Mouse (Mus musculus) lung, embryonic 15.5 days (tissue): ENCODE measurements around the gene Sema5b. TPM values are rescaled to one million over a fixed set of nuclear protein-coding genes. Genes with fewer than 3 reads are reported as not detected.

ENCODE experiments used
- ATAC-seq: fragments of 200-750 bp; cut with Nextera tagmentation; 2 replicates; pipeline ENCODE4 v1.8.0; 2017; ENCODE audit warnings: moderate number of reproducible peaks, borderline replicate concordance; ENCODE audit not compliant: low FRiP score, low TSS enrichment; ENCODE audit errors: extremely low read depth
- H3K27ac ChIP-seq: fragments of 300-500 bp; sonication (generic); 2 replicates; pipeline ENCODE4 v1.5.1; 2015; ENCODE audit warnings: moderate library complexity, mild to moderate bottlenecking, inconsistent platforms
- H3K27me3 ChIP-seq: fragments of 300-500 bp; sonication (generic); 2 replicates; pipeline ENCODE4 v1.6.1; 2015; ENCODE audit warnings: inconsistent platforms
- H3K36me3 ChIP-seq: fragments of 300-500 bp; sonication (generic); 2 replicates; pipeline ENCODE4 v1.6.1; 2015; ENCODE audit warnings: inconsistent platforms
- H3K4me1 ChIP-seq: fragments of 300-500 bp; sonication (generic); 2 replicates; pipeline ENCODE4 v1.6.1; 2015; ENCODE audit warnings: inconsistent platforms
- H3K4me2 ChIP-seq: fragments of 300-500 bp; sonication (generic); 2 replicates; pipeline ENCODE4 v1.6.1; 2015; ENCODE audit warnings: inconsistent platforms, mild to moderate bottlenecking, moderate library complexity
- H3K4me3 ChIP-seq: fragments of 300-500 bp; sonication (generic); 2 replicates; pipeline ENCODE4 v1.5.1; 2015; ENCODE audit warnings: mild to moderate bottlenecking, inconsistent platforms
- H3K9ac ChIP-seq: fragments of 300-500 bp; sonication (generic); 2 replicates; pipeline ENCODE4 v1.6.1; 2015; ENCODE audit warnings: inconsistent platforms
- H3K9me3 ChIP-seq: fragments of 300-500 bp; sonication (generic); 2 replicates; pipeline ENCODE4 v1.6.1; 2016; ENCODE audit warnings: inconsistent platforms
- WGBS: fragments of 180-500 bp; shearing (Covaris S2); methylation state at CpG from one replicate; pipeline ENCODE4 v1.1.7; 2015; 5-methylcytosine and 5-hydroxymethylcytosine counted together
- polyA plus RNA-seq: library from polyadenylated mRNA; unstranded; fragments of >200 nt; fragmentation: Nextera tagmentation; extraction: Ambion mirVana; gene quantifications from 2 replicates; pipeline ENCODE4 v1.2.1, GENCODE M21; 2015

Sema5b gene
- polyA plus RNA-seq = 3.2 and 4.5 TPM in 2 replicates

GRCm38 (mm10) chr16:35541117-35541641 is at the start of gene Sema5b:
Sema5b (plus strand) TSS chr16:35541145.
- no peak within 1 kb of the TSS for H3K27ac ChIP-seq
- WGBS = 0% methylated on average over 51 of the region's 54 CpGs
- H3K9me3 ChIP-seq = no peaks in the 10 kb centered on the region
- peak within 1 kb of the TSS; percentile 51 for H3K4me3 ChIP-seq
- H3K36me3 ChIP-seq = no peaks in the 10 kb centered on the region
- ATAC-seq = peak; percentile 69
- H3K9ac ChIP-seq = peak within 1 kb of the TSS; percentile 39
- H3K27me3 ChIP-seq = peaks cover 84% of the 10 kb centered on the region
- peak within 1 kb of the TSS; percentile 99 for H3K4me2 ChIP-seq
- H3K4me1 ChIP-seq = peaks cover 27% of the 10 kb centered on the region

GRCm38 (mm10) chr16:35500342-35500741 is 40.6 kb upstream of the Sema5b start:
- H3K9ac ChIP-seq = no peak overlapping the region
- H3K4me1 ChIP-seq = no peaks in the 10 kb centered on the region
- H3K4me3 ChIP-seq = no peak overlapping the region
- H3K36me3 ChIP-seq = no peaks in the 10 kb centered on the region
- 75% methylated on average over 3 of the region's 3 CpGs for WGBS
- H3K27me3 ChIP-seq = no peaks in the 10 kb centered on the region
- H3K4me2 ChIP-seq = no peak overlapping the region
- no peaks in the 10 kb centered on the region for H3K9me3 ChIP-seq
- no peak for ATAC-seq
- no peak overlapping the region for H3K27ac ChIP-seq

- no peaks in the 10 kb centered on the region for H3K27me3 ChIP-seq
These were observed 39.7 kb upstream of the Sema5b start for GRCm38 (mm10) chr16:35501106-35501760.

GRCm38 (mm10) chr16:35502456-35502855 is 38.5 kb upstream of the Sema5b start:
- 67% methylated on average over 11 of the region's 11 CpGs for WGBS
- no peaks in the 10 kb centered on the region for H3K27me3 ChIP-seq
- no peak for ATAC-seq
- no peaks in the 10 kb centered on the region for H3K9me3 ChIP-seq
- no peak overlapping the region for H3K9ac ChIP-seq
- H3K36me3 ChIP-seq = no peaks in the 10 kb centered on the region
- no peak overlapping the region for H3K4me3 ChIP-seq
- no peak overlapping the region for H3K27ac ChIP-seq
- no peak overlapping the region for H3K4me2 ChIP-seq
- no peaks in the 10 kb centered on the region for H3K4me1 ChIP-seq

More at GRCm38 (mm10) chr16:35501106-35501760, 39.7 kb upstream of the Sema5b start:
- H3K36me3 ChIP-seq = no peaks in the 10 kb centered on the region
- H3K27ac ChIP-seq = no peak overlapping the region
- H3K4me1 ChIP-seq = no peaks in the 10 kb centered on the region
- WGBS = 55% methylated on average over 4 of the region's 4 CpGs
- H3K4me3 ChIP-seq = no peak overlapping the region
- H3K9me3 ChIP-seq = no peaks in the 10 kb centered on the region
- no peak for ATAC-seq
- no peak overlapping the region for H3K4me2 ChIP-seq
- no peak overlapping the region for H3K9ac ChIP-seq

GRCm38 (mm10) chr16:35504266-35504665 is 36.7 kb upstream of the Sema5b start:
- Histone ChIP-seq H3K4me3 (no peak overlapping the region), H3K4me2 (no peak overlapping the region), H3K36me3 (no peaks in the 10 kb centered on the region), H3K27ac (no peak overlapping the region), H3K4me1 (no peaks in the 10 kb centered on the region), H3K27me3 (no peaks in the 10 kb centered on the region), H3K9me3 (no peaks in the 10 kb centered on the region), H3K9ac (no peak overlapping the region)
- WGBS = 85% methylated on average over 8 of the region's 8 CpGs
- no peak for ATAC-seq

- no peak overlapping the region for H3K9ac ChIP-seq
- WGBS = 74% methylated on average over 4 of the region's 4 CpGs
- no peaks in the 10 kb centered on the region for H3K27me3 ChIP-seq
- no peak for ATAC-seq
- H3K36me3 ChIP-seq = no peaks in the 10 kb centered on the region
- no peak overlapping the region for H3K4me3 ChIP-seq
- H3K4me2 ChIP-seq = no peak overlapping the region
- H3K27ac ChIP-seq = no peak overlapping the region
- H3K4me1 ChIP-seq = no peaks in the 10 kb centered on the region
- no peaks in the 10 kb centered on the region for H3K9me3 ChIP-seq
These were observed 35.2 kb upstream of the Sema5b start for GRCm38 (mm10) chr16:35505786-35506185.

- WGBS = 65% methylated on average over 6 of the region's 6 CpGs
- H3K4me1 ChIP-seq = no peaks in the 10 kb centered on the region
- no peak for ATAC-seq
These were observed 32.4 kb upstream of the Sema5b start for GRCm38 (mm10) chr16:35508581-35508980.

GRCm38 (mm10) chr16:35509331-35510070 is 31.4 kb upstream of the Sema5b start:
- 50% methylated on average over 11 of the region's 11 CpGs for WGBS
- ATAC-seq = no peak
- no peaks in the 10 kb centered on the region for H3K9me3 ChIP-seq
- H3K4me2 ChIP-seq = no peak overlapping the region
- no peak overlapping the region for H3K27ac ChIP-seq
- H3K36me3 ChIP-seq = no peaks in the 10 kb centered on the region
- H3K27me3 ChIP-seq = no peaks in the 10 kb centered on the region
- H3K4me3 ChIP-seq = no peak overlapping the region
- no peaks in the 10 kb centered on the region for H3K4me1 ChIP-seq
- no peak overlapping the region for H3K9ac ChIP-seq

More at GRCm38 (mm10) chr16:35508581-35508980, 32.4 kb upstream of the Sema5b start:
- Histone ChIP-seq H3K27ac (no peak overlapping the region), H3K9ac (no peak overlapping the region), H3K9me3 (no peaks in the 10 kb centered on the region), H3K4me2 (no peak overlapping the region), H3K4me3 (no peak overlapping the region), H3K36me3 (no peaks in the 10 kb centered on the region), H3K27me3 (no peaks in the 10 kb centered on the region)

GRCm38 (mm10) chr16:35515977-35516612 is 24.9 kb upstream of the Sema5b start:
- Histone ChIP-seq H3K9me3 (no peaks in the 10 kb centered on the region), H3K4me3 (no peak overlapping the region), H3K9ac (no peak overlapping the region), H3K36me3 (no peaks in the 10 kb centered on the region), H3K4me1 (peaks cover 11% of the 10 kb centered on the region; the same call in 1 of the 2 replicates), H3K27ac (no peak overlapping the region), H3K27me3 (no peaks in the 10 kb centered on the region), H3K4me2 (no peak overlapping the region)
- ATAC-seq = no peak
- 69% methylated on average over 21 of the region's 21 CpGs for WGBS

GRCm38 (mm10) chr16:35517976-35518951 is 22.7 kb upstream of the Sema5b start:
- Histone ChIP-seq H3K9me3 (no peaks in the 10 kb centered on the region), H3K4me3 (no peak overlapping the region), H3K27ac (no peak overlapping the region), H3K36me3 (no peaks in the 10 kb centered on the region), H3K27me3 (no peaks in the 10 kb centered on the region), H3K4me2 (0 out of 2 replicates have a peak overlapping the region, but pooled peaks have one; percentile 8), H3K4me1 (peaks cover 11% of the 10 kb centered on the region; the same call in 1 of the 2 replicates), H3K9ac (no peak overlapping the region)
- no peak for ATAC-seq
- WGBS = 41% methylated on average over 23 of the region's 23 CpGs

GRCm38 (mm10) chr16:35519245-35519644 is 21.7 kb upstream of the Sema5b start:
- no peak overlapping the region for H3K4me2 ChIP-seq

More at GRCm38 (mm10) chr16:35519245-35519644, 21.7 kb upstream of the Sema5b start:
- Histone ChIP-seq H3K4me3 (no peak overlapping the region), H3K27ac (no peak overlapping the region), H3K9ac (no peak overlapping the region), H3K9me3 (no peaks in the 10 kb centered on the region), H3K4me1 (peaks cover 11% of the 10 kb centered on the region; the same call in 1 of the 2 replicates), H3K27me3 (no peaks in the 10 kb centered on the region), H3K36me3 (no peaks in the 10 kb centered on the region)
- ATAC-seq = no peak
- 64% methylated on average over 7 of the region's 7 CpGs for WGBS
